Mouse (Mus musculus) Muller cell, postnatal 12 days (primary cell): ENCODE measurements around the gene Metrnl.

ENCODE experiments used
- DNase-seq: peaks from one replicate; pipeline ENCODE4 v3.0.0-alpha.2; 2015; ENCODE audit errors: inconsistent ontology term

Metrnl gene

GRCm38 (mm10) chr11:121685491-121686001, 15.8 kb upstream of the Metrnl start:
- no peak for DNase-seq

- DNase-seq: no peak
Measured at GRCm38 (mm10) chr11:121686091-121686490, 15.3 kb upstream of the Metrnl start.

GRCm38 (mm10) chr11:121686674-121687073, 14.7 kb upstream of the Metrnl start:
- DNase-seq: no peak

GRCm38 (mm10) chr11:121688024-121688423, 13.3 kb upstream of the Metrnl start:
- no peak for DNase-seq

GRCm38 (mm10) chr11:121695304-121696064, 5.9 kb upstream of the Metrnl start:
- no peak for DNase-seq

GRCm38 (mm10) chr11:121697271-121697670, 4.1 kb upstream of the Metrnl start:
- no peak for DNase-seq

- no peak for DNase-seq
Measured at GRCm38 (mm10) chr11:121698381-121698955, 2.9 kb upstream of the Metrnl start.

GRCm38 (mm10) chr11:121702111-121702894, 959 bp downstream of the Metrnl start:
- peak; percentile 96 for DNase-seq

GRCm38 (mm10) chr11:121702895-121703618, 1.7 kb downstream of the Metrnl start:
- no peak for DNase-seq

- peak; percentile 55 for DNase-seq
Measured at GRCm38 (mm10) chr11:121703619-121704215, 2.4 kb downstream of the Metrnl start.

GRCm38 (mm10) chr11:121706521-121707005, 5.2 kb downstream of the Metrnl start:
- peak; percentile 60 for DNase-seq

GRCm38 (mm10) chr11:121709278-121709677, 7.9 kb downstream of the Metrnl start:
- no peak for DNase-seq

- no peak for DNase-seq
Measured at GRCm38 (mm10) chr11:121710245-121710644, 8.9 kb downstream of the Metrnl start.

- no peak for DNase-seq
Measured at GRCm38 (mm10) chr11:121712987-121713386, 11.6 kb downstream of the Metrnl start.

- no peak for DNase-seq
Measured at GRCm38 (mm10) chr11:121713569-121713968, 12.2 kb downstream of the Metrnl start.

GRCm38 (mm10) chr11:121714745-121715485, 13.6 kb downstream of the Metrnl start:
- no peak for DNase-seq

GRCm38 (mm10) chr11:121717724-121718123, 16.4 kb downstream of the Metrnl start:
- no peak for DNase-seq

GRCm38 (mm10) chr11:121720752-121721151, 19.4 kb downstream of the Metrnl start:
- no peak for DNase-seq

- no peak for DNase-seq
Measured at GRCm38 (mm10) chr11:121722434-121722833, 21.1 kb downstream of the Metrnl start.

- no peak for DNase-seq
Measured at GRCm38 (mm10) chr11:121726625-121727024, 25.3 kb downstream of the Metrnl start.
